Mouse (Mus musculus) limb, embryonic 12.5 days (tissue): ENCODE data around the gene Lingo2. TPM values are rescaled to one million over a fixed set of nuclear protein-coding genes. Genes with fewer than 3 reads are reported as not detected.
"Not testable (repeated sequence)": the region's sequence is repeated elsewhere in the genome, so short reads cannot be mapped to it uniquely, and the experiment has no call there.

ENCODE experiments used
- ATAC-seq: fragments of 200-750 bp; cut with Nextera tagmentation; 2 replicates; pipeline ENCODE4 v1.8.0; 2017; ENCODE audit warnings: low read depth, moderate TSS enrichment; ENCODE audit not compliant: insufficient number of reproducible peaks, insufficient read depth, low FRiP score, low TSS enrichment
- H3K27ac ChIP-seq: fragments of 300-500 bp; sonication (generic); 2 replicates; pipeline ENCODE4 v1.5.1; 2016; ENCODE audit warnings: mild to moderate bottlenecking, moderate library complexity
- H3K27me3 ChIP-seq: fragments of 300-500 bp; sonication (generic); 2 replicates; pipeline ENCODE4 v1.6.1; 2016; ENCODE audit warnings: mild to moderate bottlenecking, moderate library complexity
- H3K36me3 ChIP-seq: fragments of 300-500 bp; sonication (generic); 2 replicates; pipeline ENCODE4 v1.6.1; 2016; ENCODE audit warnings: mild to moderate bottlenecking, moderate library complexity
- H3K4me1 ChIP-seq: fragments of 300-500 bp; sonication (generic); replicated peaks from 2 replicates; pipeline ENCODE4 v1.6.1; 2016
- H3K4me2 ChIP-seq: fragments of 300-500 bp; sonication (generic); 2 replicates; pipeline ENCODE4 v1.6.1; 2016; ENCODE audit warnings: mild to moderate bottlenecking, moderate library complexity
- H3K4me3 ChIP-seq: fragments of 300-500 bp; sonication (generic); replicated peaks from 2 replicates; pipeline ENCODE4 v1.5.1; 2016; ENCODE audit warnings: mild to moderate bottlenecking
- H3K9ac ChIP-seq: fragments of 300-500 bp; sonication (generic); replicated peaks from 2 replicates; pipeline ENCODE4 v1.6.1; 2016; ENCODE audit warnings: mild to moderate bottlenecking, moderate library complexity
- H3K9me3 ChIP-seq: fragments of 300-500 bp; sonication (generic); 2 replicates; pipeline ENCODE4 v1.6.1; 2016; ENCODE audit warnings: mild to moderate bottlenecking, moderate library complexity
- whole genome bisulfite sequencing: fragments of 180-500 bp; shearing (Covaris S2); methylation state at CpG from one replicate; pipeline ENCODE4 v1.1.7; 2016; 5-methylcytosine and 5-hydroxymethylcytosine counted together
- microRNA counts: library from miRNA; unstranded; fragments of <30 nt; microRNA quantifications from one replicate; lab custom pipeline; 2017
- microRNA-seq: library from miRNA; unstranded; fragments of <30 nt; microRNA quantifications from one replicate; pipeline ENCODE4, GENCODE M21; 2017
- polyA plus RNA-seq: library from polyadenylated mRNA; unstranded; fragments of >200 nt; fragmentation: Nextera tagmentation; extraction: Ambion mirVana; gene quantifications from 2 replicates; pipeline ENCODE4 v1.2.1, GENCODE M21; 2016

Lingo2 gene
- polyA plus RNA-seq, 1 experiment from 2014 or later = 1.4 TPM

GRCm38 (mm10) chr4:35724774-35725173, 1226.8 kb downstream of the Lingo2 start:
- no peaks in the 10 kb centered on the region for H3K4me1 ChIP-seq
- ATAC-seq = no peak
- H3K36me3 ChIP-seq = no peaks in the 10 kb centered on the region
- H3K9ac ChIP-seq = no peak overlapping the region
- H3K4me3 ChIP-seq = no peak overlapping the region
- 60% methylated on average over 1 of the region's 1 CpGs for WGBS
- no peak overlapping the region for H3K4me2 ChIP-seq
- H3K9me3 ChIP-seq = peaks cover 10% of the 10 kb centered on the region
- no peak overlapping the region for H3K27ac ChIP-seq
- H3K27me3 ChIP-seq = no peaks in the 10 kb centered on the region

- no peaks in the 10 kb centered on the region for H3K27me3 ChIP-seq
- no peaks in the 10 kb centered on the region for H3K9me3 ChIP-seq
- H3K36me3 ChIP-seq = no peaks in the 10 kb centered on the region
- H3K4me3 ChIP-seq = no peak overlapping the region
- no peak overlapping the region for H3K4me2 ChIP-seq
- no peak overlapping the region for H3K27ac ChIP-seq
- WGBS = 60% methylated on average over 2 of the region's 2 CpGs
- H3K4me1 ChIP-seq = no peaks in the 10 kb centered on the region
- no peak for ATAC-seq
- no peak overlapping the region for H3K9ac ChIP-seq
These were observed 1247.4 kb downstream of the Lingo2 start for GRCm38 (mm10) chr4:35704126-35704525.

GRCm38 (mm10) chr4:35702661-35703060, 1248.9 kb downstream of the Lingo2 start:
- Histone ChIP-seq H3K27ac (no peak overlapping the region), H3K27me3 (no peaks in the 10 kb centered on the region), H3K9ac (no peak overlapping the region), H3K4me1 (no peaks in the 10 kb centered on the region), H3K4me3 (no peak overlapping the region), H3K36me3 (no peaks in the 10 kb centered on the region), H3K9me3 (no peaks in the 10 kb centered on the region), H3K4me2 (no peak overlapping the region)
- 87% methylated on average over 1 of the region's 1 CpGs for WGBS
- no peak for ATAC-seq

- ATAC-seq = no peak
- Histone ChIP-seq H3K9ac (no peak overlapping the region), H3K4me3 (no peak overlapping the region), H3K4me2 (no peak overlapping the region), H3K27me3 (no peaks in the 10 kb centered on the region), H3K36me3 (no peaks in the 10 kb centered on the region), H3K4me1 (no peaks in the 10 kb centered on the region), H3K27ac (no peak overlapping the region), H3K9me3 (no peaks in the 10 kb centered on the region)
- 74% methylated on average over 2 of the region's 2 CpGs for WGBS
These were observed 1256.4 kb downstream of the Lingo2 start for GRCm38 (mm10) chr4:35695137-35695522.

- H3K4me3 ChIP-seq = no peak overlapping the region
- no peaks in the 10 kb centered on the region for H3K9me3 ChIP-seq
- no peaks in the 10 kb centered on the region for H3K4me1 ChIP-seq
- no peak for ATAC-seq
- H3K27me3 ChIP-seq = no peaks in the 10 kb centered on the region
- no peak overlapping the region for H3K27ac ChIP-seq
- WGBS = 93% methylated on average over 4 of the region's 4 CpGs
- no peak overlapping the region for H3K9ac ChIP-seq
- no peak overlapping the region for H3K4me2 ChIP-seq
- H3K36me3 ChIP-seq = no peaks in the 10 kb centered on the region
These were observed 1257.0 kb downstream of the Lingo2 start for GRCm38 (mm10) chr4:35694360-35695136.

- no peaks in the 10 kb centered on the region for H3K36me3 ChIP-seq
- H3K4me3 ChIP-seq = no peak overlapping the region
- H3K9me3 ChIP-seq = no peaks in the 10 kb centered on the region
- no peak overlapping the region for H3K9ac ChIP-seq
- no peak overlapping the region for H3K4me2 ChIP-seq
- WGBS = 80% methylated on average over 5 of the region's 5 CpGs
- no peak for ATAC-seq
- no peaks in the 10 kb centered on the region for H3K4me1 ChIP-seq
- no peak overlapping the region for H3K27ac ChIP-seq
- H3K27me3 ChIP-seq = no peaks in the 10 kb centered on the region
These were observed 1261.0 kb downstream of the Lingo2 start for GRCm38 (mm10) chr4:35690521-35690920.

GRCm38 (mm10) chr4:35688498-35689240, 1262.9 kb downstream of the Lingo2 start:
- WGBS = 86% methylated on average over 5 of the region's 5 CpGs
- H3K4me1 ChIP-seq, ATAC-seq, H3K27ac ChIP-seq, H3K9ac ChIP-seq, H3K4me3 ChIP-seq, H3K36me3 ChIP-seq, H3K27me3 ChIP-seq, H3K9me3 ChIP-seq, H3K4me2 ChIP-seq: not testable (repeated sequence)

MicroRNA genes within 50 kb of the gene (microRNA counts, 519-probe panel; counts per million panel counts)
- not detected for microRNA mmu-miR-873 (lab: Ali Mortazavi, UCI)
- microRNA mmu-miR-876-3p (lab: Ali Mortazavi, UCI) = not detected
- not detected for microRNA mmu-miR-876-5p (lab: Ali Mortazavi, UCI)

Small RNAs within 50 kb of the gene (microRNA-seq; reads per million reads assigned to microRNA genes)
- gene Mir873a = not detected
- not detected for gene Mir873b
- not detected for gene Mir876
